Mouse (Mus musculus): ENCODE results near the gene Rnf31.

GRCm38 (mm10) chr14:55554635-55555034, 36.9 kb upstream of the Rnf31 start:
- TF ChIP-seq CTCF (IDR thresholded peaks at IDR 0.05 in 2 of 3, conservative IDR thresholded peaks at IDR 0.05 in 1 of 3; ENCODE audit: control insufficient read depth in 1 of 3, insufficient read depth in 1 of 3, low read depth in 2 of 3, low read length in 3 of 3, poor library complexity in 1 of 3, severe bottlenecking in 1 of 3) = no peak
- TF ChIP-seq EP300 (IDR thresholded peaks at IDR 0.05; ENCODE audit: low read depth in 1 of 2, low read length in 2 of 2) = no peak
- no peak for TF ChIP-seq POLR2A (IDR thresholded peaks at IDR 0.05; ENCODE audit: control insufficient read depth in 1 of 2, insufficient read depth in 1 of 2, low read depth in 1 of 2, low read length in 2 of 2, poor library complexity in 1 of 2)
- TF ChIP-seq GATA1 (IDR thresholded peaks at IDR 0.05; ENCODE audit: low read depth, low read length) = no peak
- no peak for TF ChIP-seq ELF1 (IDR thresholded peaks at IDR 0.05; ENCODE audit: low read depth, low read length)
- no peak for TF ChIP-seq TBP (IDR thresholded peaks at IDR 0.05; ENCODE audit: low read depth, low read length)
- peak; percentile 83 for TF ChIP-seq ZNF384 (IDR thresholded peaks at IDR 0.05; ENCODE audit: low read depth, low read length)
- TF ChIP-seq USF1 (IDR thresholded peaks at IDR 0.05; ENCODE audit: low read depth, low read length) = no peak
